Mouse (Mus musculus) stomach, postnatal 0 days (tissue): Measurements from ENCODE around the gene Ptprg. TPM values are rescaled to one million over a fixed set of nuclear protein-coding genes. Genes with fewer than 3 reads are reported as not detected.
A peak's percentile ranks its signal among the peaks of the same experiment; 100 is the strongest.

Experiments
- ATAC-seq: fragments of 200-750 bp; cut with Nextera tagmentation; 2 replicates; pipeline ENCODE4 v1.8.0; 2017; ENCODE audit not compliant: low FRiP score, low TSS enrichment
- DNase-seq: peaks from one replicate; pipeline ENCODE4 v3.0.0-alpha.2; 2016; ENCODE audit warnings: low spot score
- H3K27ac ChIP-seq: fragments of 300-500 bp; sonication (generic); replicated peaks from 2 replicates; pipeline ENCODE4 v1.5.1; 2014; ENCODE audit warnings: mild to moderate bottlenecking, control low read depth
- H3K27me3 ChIP-seq: fragments of 300-500 bp; sonication (generic); 2 replicates; pipeline ENCODE4 v1.6.1; 2014; ENCODE audit warnings: low read length; ENCODE audit not compliant: control insufficient read depth, insufficient read depth
- H3K36me3 ChIP-seq: fragments of 300-500 bp; sonication (generic); 2 replicates; pipeline ENCODE4 v1.6.1; 2014; ENCODE audit warnings: low read length, mixed read lengths; ENCODE audit not compliant: control insufficient read depth, insufficient read depth
- H3K4me1 ChIP-seq: fragments of 300-500 bp; sonication (generic); replicated peaks from 2 replicates; pipeline ENCODE4 v1.6.1; 2014; ENCODE audit warnings: antibody characterized with exemption; ENCODE audit not compliant: control insufficient read depth, insufficient read depth
- H3K4me2 ChIP-seq: fragments of 300-500 bp; sonication (generic); replicated peaks from 2 replicates; pipeline ENCODE4 v1.6.1; 2014; ENCODE audit warnings: low read depth, mild to moderate bottlenecking, control low read depth, moderate library complexity
- H3K4me3 ChIP-seq: fragments of 300-500 bp; sonication (generic); 2 replicates; pipeline ENCODE4 v1.5.1; 2014; ENCODE audit warnings: low read depth, low read length, control low read depth
- H3K9ac ChIP-seq: fragments of 300-500 bp; sonication (generic); 2 replicates; pipeline ENCODE4 v1.6.1; 2014; ENCODE audit warnings: mild to moderate bottlenecking, low read length, control low read depth, mixed read lengths
- H3K9me3 ChIP-seq: fragments of 300-500 bp; sonication (generic); 2 replicates; pipeline ENCODE4 v1.6.1; 2016; ENCODE audit warnings: low read length; ENCODE audit not compliant: control insufficient read depth
- CTCF ChIP-seq: IDR thresholded peaks from 2 replicates; pipeline ENCODE4 v1.5.1; 2016; ENCODE audit warnings: antibody characterized with exemption, low read depth, mild to moderate bottlenecking, moderate library complexity
- EP300 ChIP-seq: optimal IDR thresholded peaks from 2 replicates; pipeline ENCODE3; 2016; ENCODE audit warnings: antibody characterized with exemption
- WGBS: fragments of 180-500 bp; shearing (Covaris S2); extraction: QIAGEN DNeasy Blood & Tissue Kit; methylation state at CpG from one replicate; pipeline ENCODE4 v1.1.7; 2014; 5-methylcytosine and 5-hydroxymethylcytosine counted together
- polyA plus RNA-seq: library from polyadenylated mRNA; unstranded; fragments of >200 nt; fragmentation: Nextera tagmentation; extraction: Ambion mirVana; gene quantifications from 2 replicates; pipeline ENCODE4 v1.2.1, GENCODE M21; 2015

Gene Ptprg
- polyA plus RNA-seq, 1 experiment from 2014 or later: 6.2 TPM

DNA sequence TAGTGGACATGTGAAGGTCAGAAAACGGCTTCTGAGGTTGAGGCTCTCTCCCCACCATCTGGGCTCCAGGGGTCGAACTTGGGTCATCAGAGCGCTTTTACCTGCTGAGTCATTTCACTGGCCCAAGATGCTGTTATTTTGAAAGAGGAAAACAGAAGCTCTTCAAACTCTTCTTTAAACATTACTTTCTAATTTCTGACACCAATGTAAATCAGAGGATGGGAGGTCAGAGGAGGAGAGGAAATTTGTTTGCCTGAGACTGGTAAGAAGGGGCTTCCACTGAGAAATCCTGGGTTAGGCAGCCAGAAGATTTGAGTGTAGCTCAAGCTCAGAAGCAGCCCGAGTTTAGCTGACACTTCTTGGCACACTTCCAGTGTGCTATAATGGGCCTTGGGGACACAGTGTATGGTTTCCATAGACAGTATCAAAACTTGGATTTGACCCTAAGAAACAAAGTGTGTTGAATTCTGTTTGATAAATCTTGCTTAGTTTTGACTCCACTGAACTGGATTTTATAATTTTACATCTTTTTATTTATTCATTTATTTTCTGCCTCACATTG is 221.2 kb downstream of the Ptprg start:
- DNase-seq: no peak
- no peak for TF ChIP-seq CTCF
- no peak for TF ChIP-seq EP300
- no peaks in the 10 kb centered on the region for H3K9me3 ChIP-seq
- H3K9ac ChIP-seq: no peak overlapping the region
- H3K4me1 ChIP-seq: no peaks in the 10 kb centered on the region
- no peaks in the 10 kb centered on the region for H3K36me3 ChIP-seq
- H3K27me3 ChIP-seq: no peaks in the 10 kb centered on the region
- H3K4me2 ChIP-seq: no peak overlapping the region
- no peak overlapping the region for H3K4me3 ChIP-seq
- 44% methylated on average over 4 of the region's 4 CpGs for WGBS
- ATAC-seq: no peak
- H3K27ac ChIP-seq: no peak overlapping the region

DNA sequence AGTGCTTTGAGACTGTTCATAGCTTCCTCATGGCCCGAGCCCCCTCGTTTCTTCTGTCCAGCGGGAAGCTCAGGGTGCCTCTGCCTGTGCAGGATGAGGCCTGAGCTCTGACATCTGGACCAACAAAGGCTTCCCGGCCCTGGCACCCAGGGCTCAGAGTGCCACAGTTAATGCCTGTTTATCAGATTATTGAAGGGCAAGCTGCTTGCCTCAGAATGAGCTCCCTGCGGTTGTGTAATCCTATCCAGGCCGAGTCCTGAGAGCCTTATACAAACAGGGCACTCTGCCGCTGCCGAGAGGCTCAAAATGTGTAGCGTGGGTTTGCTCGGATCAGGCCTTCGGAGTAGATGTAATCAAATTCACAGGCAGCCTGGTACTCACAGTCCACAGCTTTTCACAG is 221.9 kb downstream of the Ptprg start:
- no peak overlapping the region for H3K4me2 ChIP-seq
- WGBS: 22% methylated on average over 11 of the region's 11 CpGs
- peak; percentile 45; the same call in 1 of the 2 replicates for ATAC-seq
- no peak overlapping the region for H3K9ac ChIP-seq
- DNase-seq: peak; percentile 43
- H3K4me1 ChIP-seq: no peaks in the 10 kb centered on the region
- no peak for TF ChIP-seq EP300
- no peak for TF ChIP-seq CTCF
- peak overlapping the region; percentile 20; the same call in 1 of the 2 replicates for H3K27ac ChIP-seq
- H3K4me3 ChIP-seq: no peak overlapping the region
- no peaks in the 10 kb centered on the region for H3K36me3 ChIP-seq
- no peaks in the 10 kb centered on the region for H3K27me3 ChIP-seq
- no peaks in the 10 kb centered on the region for H3K9me3 ChIP-seq

DNA sequence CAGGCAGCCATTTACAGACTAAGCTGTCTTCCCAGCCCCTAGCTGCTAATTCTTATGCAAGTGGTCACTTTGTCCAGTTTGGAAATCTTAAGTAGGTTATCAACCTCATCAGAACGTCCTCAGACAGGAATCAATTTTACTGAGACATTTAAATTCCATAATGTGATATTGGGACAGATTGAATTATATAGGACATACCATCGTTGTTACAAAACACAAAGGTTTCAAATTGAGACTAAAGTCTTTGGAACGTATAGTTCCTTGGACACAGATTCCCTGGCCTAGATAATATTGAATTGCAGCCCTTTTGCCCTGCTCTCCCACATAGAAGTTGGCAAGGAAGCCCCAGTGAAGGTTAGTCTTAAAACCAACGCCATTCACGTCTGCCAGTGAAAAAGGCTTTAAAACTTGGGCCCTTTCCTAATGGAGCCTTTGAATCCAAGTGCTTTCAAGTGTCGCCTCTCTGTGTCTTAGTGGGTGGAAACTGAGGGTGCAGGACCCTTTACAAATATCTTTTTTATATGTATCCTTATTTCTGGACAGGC is 222.7 kb downstream of the Ptprg start:
- Histone ChIP-seq H3K4me2 (no peak overlapping the region), H3K4me3 (no peak overlapping the region), H3K4me1 (no peaks in the 10 kb centered on the region), H3K9ac (no peak overlapping the region), H3K27ac (no peak overlapping the region), H3K36me3 (no peaks in the 10 kb centered on the region), H3K9me3 (no peaks in the 10 kb centered on the region), H3K27me3 (no peaks in the 10 kb centered on the region)
- no peak for ATAC-seq
- WGBS: 83% methylated on average over 6 of the region's 6 CpGs
- no peak for DNase-seq
- TF ChIP-seq EP300: no peak

DNA sequence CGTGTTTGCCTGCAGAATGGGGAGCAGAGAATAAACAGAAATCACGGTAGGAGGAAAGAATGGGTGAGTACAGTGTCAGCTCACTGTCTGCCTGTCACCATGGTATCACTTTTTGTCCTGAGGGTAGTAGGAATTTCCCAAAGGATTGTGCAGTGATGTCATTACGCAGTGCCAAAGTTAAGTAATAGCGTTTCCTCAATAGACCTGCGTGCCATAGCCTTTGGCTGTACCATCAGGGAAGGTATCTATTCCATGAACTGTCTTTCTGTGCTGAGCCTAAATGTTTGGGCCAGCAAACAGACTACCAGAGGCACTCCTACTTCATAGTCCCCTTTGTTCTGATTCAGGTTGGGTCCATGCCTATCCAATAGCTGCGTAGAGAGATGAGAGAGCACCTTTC is 223.2 kb downstream of the Ptprg start:
- TF ChIP-seq EP300: no peak
- no peak for TF ChIP-seq CTCF

DNA sequence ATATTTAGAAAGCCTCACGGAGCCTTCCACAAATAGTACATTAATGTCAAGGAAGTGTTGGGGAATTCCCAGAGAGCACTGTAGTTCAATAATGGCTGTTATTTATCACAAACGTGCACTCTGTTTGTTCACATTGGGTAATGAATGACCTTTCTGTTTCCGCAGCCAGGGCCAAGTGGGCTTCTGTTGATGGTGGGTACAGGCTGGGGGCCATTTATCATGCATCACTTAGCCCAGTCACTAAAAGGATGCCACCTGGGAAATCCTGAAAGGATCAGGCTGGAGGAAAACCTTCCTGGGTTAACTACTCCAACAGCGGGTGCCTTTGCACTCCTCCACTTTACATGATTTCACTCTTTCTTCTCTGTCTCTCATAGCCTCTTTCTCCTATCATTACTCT is 237.9 kb downstream of the Ptprg start:
- Histone ChIP-seq H3K27ac (no peak overlapping the region), H3K4me3 (no peak overlapping the region), H3K36me3 (no peaks in the 10 kb centered on the region), H3K4me1 (no peaks in the 10 kb centered on the region), H3K9me3 (no peaks in the 10 kb centered on the region), H3K9ac (no peak overlapping the region), H3K27me3 (no peaks in the 10 kb centered on the region), H3K4me2 (no peak overlapping the region)
- DNase-seq (no peak), ATAC-seq (no peak)
- 41% methylated on average over 4 of the region's 4 CpGs for WGBS
- TF ChIP-seq EP300 (no peak), CTCF (no peak)

More for the DNA sequence above, 223.2 kb downstream of the Ptprg start:
- no peak overlapping the region for H3K9ac ChIP-seq
- H3K4me2 ChIP-seq: no peak overlapping the region
- no peak for ATAC-seq
- no peaks in the 10 kb centered on the region for H3K9me3 ChIP-seq
- H3K27ac ChIP-seq: no peak overlapping the region
- no peak overlapping the region for H3K4me3 ChIP-seq
- H3K4me1 ChIP-seq: no peaks in the 10 kb centered on the region
- no peaks in the 10 kb centered on the region for H3K36me3 ChIP-seq
- DNase-seq: no peak
- WGBS: 89% methylated on average over 6 of the region's 6 CpGs
- no peaks in the 10 kb centered on the region for H3K27me3 ChIP-seq

DNA sequence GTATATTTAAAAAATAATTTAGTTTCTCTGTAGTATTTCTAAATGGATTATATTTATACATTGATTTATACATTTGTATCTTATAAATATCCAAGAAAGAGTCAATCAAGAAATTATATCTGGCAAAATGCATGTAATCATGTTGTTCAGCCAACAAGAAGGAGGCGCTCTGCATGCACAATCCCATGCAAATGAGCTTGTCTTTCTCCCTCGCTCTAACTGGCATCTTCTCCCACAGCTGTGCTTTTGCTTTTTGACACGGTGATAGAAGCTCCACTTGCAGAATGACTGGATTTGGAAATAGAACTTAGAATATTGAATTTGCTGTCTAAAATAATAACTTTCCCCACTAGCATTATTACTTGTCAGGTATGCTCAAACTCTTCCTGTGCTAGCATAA is 240.5 kb downstream of the Ptprg start:
- Histone ChIP-seq H3K9me3 (no peaks in the 10 kb centered on the region), H3K4me3 (no peak overlapping the region), H3K36me3 (no peaks in the 10 kb centered on the region), H3K27ac (no peak overlapping the region), H3K9ac (no peak overlapping the region), H3K4me1 (no peaks in the 10 kb centered on the region), H3K4me2 (no peak overlapping the region), H3K27me3 (no peaks in the 10 kb centered on the region)
- ATAC-seq (no peak), DNase-seq (no peak)
- WGBS: 91% methylated on average over 3 of the region's 3 CpGs
- no peak for TF ChIP-seq CTCF
- TF ChIP-seq EP300: no peak
